Mouse (Mus musculus): ENCODE measurements around the gene Tmie. TPM values are rescaled to one million over a fixed set of nuclear protein-coding genes. Genes with fewer than 3 reads are reported as not detected.

Gene Tmie
- total and polyA plus RNA-seq, 3 experiments = not detected

DNA sequence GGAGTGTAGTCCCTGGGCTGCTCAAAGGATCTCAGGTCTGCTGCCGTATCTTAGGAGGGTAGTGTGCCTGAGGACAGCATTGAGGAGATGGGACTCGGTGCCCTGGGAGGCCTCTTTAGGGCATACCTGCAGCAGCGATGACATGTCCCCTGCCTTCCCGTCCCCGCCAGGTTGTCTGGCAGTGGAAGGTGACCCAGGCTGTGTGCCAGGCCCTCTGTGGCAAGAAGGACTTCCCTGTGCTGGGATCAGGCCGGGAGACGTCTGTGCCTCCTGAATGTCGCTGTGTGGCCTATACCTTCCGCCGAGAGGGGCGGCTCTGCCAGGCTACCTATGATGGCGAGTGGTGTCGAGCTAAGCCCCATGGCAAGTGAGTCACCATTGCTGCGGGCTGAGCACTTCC is 9.0 kb upstream of the Tmie start:
- Histone ChIP-seq H3K9ac (ENCODE audit: insufficient read depth, low read depth) (no peak overlapping the region), H3K27ac (ENCODE audit: insufficient read depth, low read depth) (no peak overlapping the region)

DNA sequence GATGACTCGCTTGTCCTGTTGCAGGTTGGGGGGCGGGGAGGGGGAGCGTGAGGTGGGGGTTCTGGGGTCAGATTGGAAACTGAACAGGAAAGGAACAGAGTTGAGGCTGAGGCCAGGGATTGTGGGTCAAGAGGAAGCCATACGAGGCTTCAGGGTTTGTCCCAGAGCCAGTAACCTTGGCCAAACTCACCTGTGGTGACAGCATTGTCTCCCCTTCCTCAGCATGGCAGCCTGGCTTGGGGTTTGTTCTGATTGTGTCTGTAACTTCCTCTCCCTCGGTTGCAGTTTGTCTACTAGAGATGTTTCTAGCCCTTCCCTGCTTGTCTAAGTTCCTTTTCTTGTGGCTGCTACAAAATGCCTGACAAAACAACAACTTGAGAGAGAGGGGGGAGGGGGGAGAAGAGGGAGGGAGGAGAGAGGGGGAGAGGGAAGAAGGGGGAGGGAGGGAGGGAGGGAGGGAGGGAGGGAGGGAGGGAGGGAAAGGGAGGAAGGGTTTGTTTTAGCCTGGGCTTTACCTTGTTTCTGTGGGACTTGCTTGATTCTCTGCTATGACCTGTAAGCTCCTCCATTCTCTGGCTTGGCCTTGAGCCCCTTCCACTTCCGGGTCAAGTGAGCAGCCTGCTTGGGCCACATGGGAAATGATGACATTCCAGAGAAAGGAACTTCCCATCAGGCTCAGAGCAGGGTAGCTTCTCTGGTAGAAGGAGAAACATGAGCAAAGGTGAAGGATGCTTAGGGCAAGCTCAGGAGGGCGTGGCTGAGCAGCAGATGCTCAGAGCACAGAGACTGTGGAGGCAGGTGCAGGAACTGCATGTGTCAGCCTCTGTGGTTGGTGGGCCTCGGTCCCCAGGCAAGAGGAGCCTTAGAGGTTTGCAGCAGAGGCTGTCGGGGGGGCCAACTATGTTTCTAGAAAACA is 7.7 kb upstream of the Tmie start:
- Histone ChIP-seq H3K9me3 (replicated peaks; ENCODE audit: low read length) (no peaks in the 10 kb centered on the region), H3K4me3 (replicated peaks in 1 of 3; ENCODE audit: low read depth in 2 of 3, low read length in 2 of 3, poor library complexity in 1 of 3) (peak overlapping the region in 2 of 3 experiments; percentile 34 to 53), H3K4me2 (ENCODE audit: insufficient read depth, low read depth, poor library complexity, severe bottlenecking) (no peak overlapping the region), H3K9ac (ENCODE audit: insufficient read depth, low read depth) (no peak overlapping the region), H3K27me3 (replicated peaks) (peaks cover 2% of the 10 kb centered on the region), H3K27ac (ENCODE audit: insufficient read depth, low read depth) (no peak overlapping the region), H3K79me2 (replicated peaks; ENCODE audit: control insufficient read depth, extremely low read depth, insufficient read depth, poor library complexity, severe bottlenecking) (no peaks in the 10 kb centered on the region), H3K4me1 (ENCODE audit: control insufficient read depth in 1 of 2, insufficient read depth in 2 of 2) (peaks cover 0 to 43% of the 10 kb centered on the region in 2 experiments; a peak in 2 of 4 replicates), H3K36me3 (replicated peaks in 1 of 2; ENCODE audit: control insufficient read depth in 1 of 2, insufficient read depth in 1 of 2, low read length in 1 of 2) (peaks cover 0 to 35% of the 10 kb centered on the region in 2 experiments)
- in situ Hi-C loops (cut with MboI; ENCODE audit: low pct_ligation_motif_present, low pct_unique_long_range_greater_than_20kb, low sequenced_read_pairs) = no loop called here
- dilution Hi-C loops (cut with MboI; ENCODE audit: extremely low pct_ligation_motif_present, extremely low pct_unique_long_range_greater_than_20kb, low sequenced_read_pairs) = no loop called here
- TF ChIP-seq RCOR1 (conservative IDR thresholded peaks at IDR 0.05; ENCODE audit: low read depth, low read length) (no peak), HCFC1 (IDR thresholded peaks at IDR 0.05; ENCODE audit: low read depth, low read length) (peak; percentile 30; the same call in 1 of the 2 replicates), MXI1 (IDR thresholded peaks at IDR 0.05; ENCODE audit: low read depth, low read length) (no peak; the same call in 1 of the 2 replicates), NRF1 (IDR thresholded peaks at IDR 0.05; ENCODE audit: low read depth, low read length) (no peak), TCF12 (IDR thresholded peaks at IDR 0.05; ENCODE audit: low read depth, low read length) (no peak), ELF1 (IDR thresholded peaks at IDR 0.05; ENCODE audit: low read depth, low read length) (peak; percentile 64)
- DNase-seq (ENCODE audit: extremely low read depth) = peak; percentile 34

More for the DNA sequence above, 9.0 kb upstream of the Tmie start:
- H3K4me3 ChIP-seq (replicated peaks in 1 of 3; ENCODE audit: low read depth in 2 of 3, low read length in 2 of 3, poor library complexity in 1 of 3) = peak overlapping the region in 1 of 3 experiments; percentile 53
- peaks cover 0 to 45% of the 10 kb centered on the region in 2 experiments for H3K36me3 ChIP-seq (replicated peaks in 1 of 2; ENCODE audit: control insufficient read depth in 1 of 2, insufficient read depth in 1 of 2, low read length in 1 of 2)
- DNase-seq (ENCODE audit: extremely low read depth) = no peak
- H3K4me1 ChIP-seq (ENCODE audit: control insufficient read depth in 1 of 2, insufficient read depth in 2 of 2) = peaks cover 0 to 43% of the 10 kb centered on the region in 2 experiments; a peak in 2 of 4 replicates
- no peak for TF ChIP-seq USF1 (IDR thresholded peaks at IDR 0.05; ENCODE audit: low read depth, low read length)
- TF ChIP-seq ETS1 (conservative IDR thresholded peaks at IDR 0.05; ENCODE audit: low read depth, low read length) = no peak
- no peak for TF ChIP-seq TCF12 (IDR thresholded peaks at IDR 0.05; ENCODE audit: low read depth, low read length)
- TF ChIP-seq HCFC1 (IDR thresholded peaks at IDR 0.05; ENCODE audit: low read depth, low read length) = no peak
- TF ChIP-seq UBTF (IDR thresholded peaks at IDR 0.05; ENCODE audit: low read depth, low read length) = no peak
- no peak for TF ChIP-seq MYC (IDR thresholded peaks at IDR 0.05; ENCODE audit: low read depth, low read length)
- TF ChIP-seq RCOR1 (conservative IDR thresholded peaks at IDR 0.05; ENCODE audit: low read depth, low read length) = no peak
- no peak for TF ChIP-seq ZNF384 (IDR thresholded peaks at IDR 0.05; ENCODE audit: low read depth, low read length)
- TF ChIP-seq MEF2A (IDR thresholded peaks at IDR 0.05; ENCODE audit: borderline replicate concordance, low read depth, low read length) = no peak
- TF ChIP-seq SIN3A (IDR thresholded peaks at IDR 0.05; ENCODE audit: low read length) = no peak
- no peak for TF ChIP-seq MXI1 (IDR thresholded peaks at IDR 0.05; ENCODE audit: low read depth, low read length)
- TF ChIP-seq SMC3 (IDR thresholded peaks at IDR 0.05; ENCODE audit: low read depth, low read length) = no peak
- TF ChIP-seq MAZ (IDR thresholded peaks at IDR 0.05; ENCODE audit: low read depth, low read length) = no peak
- TF ChIP-seq RAD21 (IDR thresholded peaks at IDR 0.05; ENCODE audit: low read depth, low read length) = no peak
- in situ Hi-C loops (cut with MboI; ENCODE audit: low pct_ligation_motif_present, low pct_unique_long_range_greater_than_20kb, low sequenced_read_pairs) (no loop called here), dilution Hi-C loops (cut with MboI; ENCODE audit: extremely low pct_ligation_motif_present, extremely low pct_unique_long_range_greater_than_20kb, low sequenced_read_pairs) (no loop called here)
- H3K27me3 ChIP-seq (replicated peaks) = peaks cover 2% of the 10 kb centered on the region
- no peaks in the 10 kb centered on the region for H3K79me2 ChIP-seq (replicated peaks; ENCODE audit: control insufficient read depth, extremely low read depth, insufficient read depth, poor library complexity, severe bottlenecking)
- no peak overlapping the region for H3K4me2 ChIP-seq (ENCODE audit: insufficient read depth, low read depth, poor library complexity, severe bottlenecking)
- H3K9me3 ChIP-seq (replicated peaks; ENCODE audit: low read length) = no peaks in the 10 kb centered on the region

All from CH12.LX (cell line).